Mouse (Mus musculus): ENCODE results near the gene Dclk3. TPM values are rescaled to one million over a fixed set of nuclear protein-coding genes. Genes with fewer than 3 reads are reported as not detected.

Dclk3 gene
- polyA plus RNA-seq (2017; shearing (Covaris generic)): not detected

GRCm38 (mm10) chr9:111438904-111439835, at the start of gene Dclk3:
TSS of gene Dclk3 (plus strand) at chr9:111439081.

Other genes with a start within 250 kb of the Dclk3 start
- gene Mlh1, start 167.3 kb upstream of the Dclk3 start, polyA plus RNA-seq (2017; shearing (Covaris generic)): 59.7 TPM
- 18.1 TPM for gene Epm2aip1, start 167.2 kb upstream of the Dclk3 start, polyA plus RNA-seq (2017; shearing (Covaris generic))
- gene Trank1, start 127.3 kb upstream of the Dclk3 start, polyA plus RNA-seq (2017; shearing (Covaris generic)): 0.11 TPM